Mouse (Mus musculus): ENCODE measurements at regions not wholly inside any gene's neighbourhood (a gene's known extent, or its start where the extent isn't known, plus 50 kb on each side); places are given as distances from the start of the nearest gene placed in this dataset.

GRCm38 (mm10) chr4:125276861-125277260 lies 149.2 kb upstream of the Zc3h12a start:
- DNase-seq (ENCODE audit: extremely low read depth, low read depth, low spot score) = no peak
- H3K4me1 ChIP-seq (ENCODE audit: control insufficient read depth, insufficient read depth, low read length) = no peaks in the 10 kb centered on the region
- no peaks in the 10 kb centered on the region for H3K79me2 ChIP-seq (ENCODE audit: control insufficient read depth, insufficient read depth, low read length)
- H3K27ac ChIP-seq (replicated peaks; ENCODE audit: insufficient read depth, low read depth, low read length) = no peak overlapping the region
- H3K4me3 ChIP-seq (ENCODE audit: insufficient read depth, low read depth, low read length) = no peak overlapping the region
- H3K36me3 ChIP-seq (ENCODE audit: control insufficient read depth, insufficient read depth, low read length) = no peaks in the 10 kb centered on the region
- H3K9ac ChIP-seq (ENCODE audit: low read depth, low read length) = no peak overlapping the region
- TF ChIP-seq CTCF (IDR thresholded peaks at IDR 0.05; ENCODE audit: low read depth, low read length) (no peak), POLR2A (IDR thresholded peaks at IDR 0.05; ENCODE audit: extremely low read depth, insufficient read depth, low read length) (no peak)
- H3K27me3 ChIP-seq (ENCODE audit: control insufficient read depth, insufficient read depth, low read length) = peaks cover 3% of the 10 kb centered on the region; the same call in 1 of the 2 replicates
- 63% methylated on average over 6 of the region's 6 CpGs for WGBS

GRCm38 (mm10) chr4:125275259-125275658 lies 147.6 kb upstream of the Zc3h12a start:
- Histone ChIP-seq H3K9ac (ENCODE audit: low read depth, low read length) (no peak overlapping the region), H3K27me3 (ENCODE audit: control insufficient read depth, insufficient read depth, low read length) (peaks cover 3% of the 10 kb centered on the region; the same call in 1 of the 2 replicates), H3K27ac (replicated peaks; ENCODE audit: insufficient read depth, low read depth, low read length) (no peak overlapping the region), H3K4me1 (ENCODE audit: control insufficient read depth, insufficient read depth, low read length) (no peaks in the 10 kb centered on the region), H3K4me3 (ENCODE audit: insufficient read depth, low read depth, low read length) (no peak overlapping the region), H3K79me2 (ENCODE audit: control insufficient read depth, insufficient read depth, low read length) (no peaks in the 10 kb centered on the region), H3K36me3 (ENCODE audit: control insufficient read depth, insufficient read depth, low read length) (no peaks in the 10 kb centered on the region)
- TF ChIP-seq CTCF (IDR thresholded peaks at IDR 0.05; ENCODE audit: low read depth, low read length) (no peak), POLR2A (IDR thresholded peaks at IDR 0.05; ENCODE audit: extremely low read depth, insufficient read depth, low read length) (no peak)
- 6% methylated on average over 13 of the region's 13 CpGs for WGBS
- no peak for DNase-seq (ENCODE audit: extremely low read depth, low read depth, low spot score)

- no peak overlapping the region for H3K9ac ChIP-seq (ENCODE audit: low read depth, low read length)
- no peak for DNase-seq (ENCODE audit: extremely low read depth, low read depth, low spot score)
- H3K79me2 ChIP-seq (ENCODE audit: control insufficient read depth, insufficient read depth, low read length) = no peaks in the 10 kb centered on the region
- H3K4me3 ChIP-seq (ENCODE audit: insufficient read depth, low read depth, low read length) = no peak overlapping the region
- H3K4me1 ChIP-seq (ENCODE audit: control insufficient read depth, insufficient read depth, low read length) = no peaks in the 10 kb centered on the region
- TF ChIP-seq CTCF (IDR thresholded peaks at IDR 0.05; ENCODE audit: low read depth, low read length) (no peak), POLR2A (IDR thresholded peaks at IDR 0.05; ENCODE audit: extremely low read depth, insufficient read depth, low read length) (no peak)
- no peaks in the 10 kb centered on the region for H3K27me3 ChIP-seq (ENCODE audit: control insufficient read depth, insufficient read depth, low read length)
- no peak overlapping the region for H3K27ac ChIP-seq (replicated peaks; ENCODE audit: insufficient read depth, low read depth, low read length)
- H3K36me3 ChIP-seq (ENCODE audit: control insufficient read depth, insufficient read depth, low read length) = no peaks in the 10 kb centered on the region
- 81% methylated on average over 14 of the region's 14 CpGs for WGBS
Observed at GRCm38 (mm10) chr4:125270951-125271350, 143.3 kb upstream of the Zc3h12a start.

- H3K27ac ChIP-seq (replicated peaks; ENCODE audit: insufficient read depth, low read depth, low read length) = no peak overlapping the region
- no peaks in the 10 kb centered on the region for H3K27me3 ChIP-seq (ENCODE audit: control insufficient read depth, insufficient read depth, low read length)
- H3K36me3 ChIP-seq (ENCODE audit: control insufficient read depth, insufficient read depth, low read length) = no peaks in the 10 kb centered on the region
- WGBS = 65% methylated on average over 1 of the region's 1 CpGs
- H3K79me2 ChIP-seq (ENCODE audit: control insufficient read depth, insufficient read depth, low read length) = no peaks in the 10 kb centered on the region
- no peak for DNase-seq (ENCODE audit: extremely low read depth, low read depth, low spot score)
- no peak overlapping the region for H3K4me3 ChIP-seq (ENCODE audit: insufficient read depth, low read depth, low read length)
- no peaks in the 10 kb centered on the region for H3K4me1 ChIP-seq (ENCODE audit: control insufficient read depth, insufficient read depth, low read length)
- TF ChIP-seq CTCF (IDR thresholded peaks at IDR 0.05; ENCODE audit: low read depth, low read length) (no peak), POLR2A (IDR thresholded peaks at IDR 0.05; ENCODE audit: extremely low read depth, insufficient read depth, low read length) (no peak)
- H3K9ac ChIP-seq (ENCODE audit: low read depth, low read length) = no peak overlapping the region
Observed at GRCm38 (mm10) chr4:125266212-125266611, 138.6 kb upstream of the Zc3h12a start.

- Histone ChIP-seq H3K27ac (replicated peaks; ENCODE audit: insufficient read depth, low read depth, low read length) (no peak overlapping the region), H3K4me3 (ENCODE audit: insufficient read depth, low read depth, low read length) (no peak overlapping the region), H3K4me1 (ENCODE audit: control insufficient read depth, insufficient read depth, low read length) (no peaks in the 10 kb centered on the region), H3K9ac (ENCODE audit: low read depth, low read length) (no peak overlapping the region), H3K36me3 (ENCODE audit: control insufficient read depth, insufficient read depth, low read length) (no peaks in the 10 kb centered on the region), H3K27me3 (ENCODE audit: control insufficient read depth, insufficient read depth, low read length) (no peaks in the 10 kb centered on the region), H3K79me2 (ENCODE audit: control insufficient read depth, insufficient read depth, low read length) (no peaks in the 10 kb centered on the region)
- WGBS = 16% methylated on average over 5 of the region's 5 CpGs
- peak; percentile 13 for DNase-seq (ENCODE audit: extremely low read depth, low read depth, low spot score)
- no peak for TF ChIP-seq POLR2A (IDR thresholded peaks at IDR 0.05; ENCODE audit: extremely low read depth, insufficient read depth, low read length)
- peak; percentile 93 for TF ChIP-seq CTCF (IDR thresholded peaks at IDR 0.05; ENCODE audit: low read depth, low read length)
Observed at GRCm38 (mm10) chr4:125265575-125265974, 137.9 kb upstream of the Zc3h12a start.

- TF ChIP-seq POLR2A (IDR thresholded peaks at IDR 0.05; ENCODE audit: extremely low read depth, insufficient read depth, low read length) (no peak), CTCF (IDR thresholded peaks at IDR 0.05; ENCODE audit: low read depth, low read length) (no peak)
- Histone ChIP-seq H3K27me3 (ENCODE audit: control insufficient read depth, insufficient read depth, low read length) (no peaks in the 10 kb centered on the region), H3K79me2 (ENCODE audit: control insufficient read depth, insufficient read depth, low read length) (no peaks in the 10 kb centered on the region), H3K27ac (replicated peaks; ENCODE audit: insufficient read depth, low read depth, low read length) (no peak overlapping the region), H3K4me1 (ENCODE audit: control insufficient read depth, insufficient read depth, low read length) (no peaks in the 10 kb centered on the region), H3K4me3 (ENCODE audit: insufficient read depth, low read depth, low read length) (no peak overlapping the region), H3K36me3 (ENCODE audit: control insufficient read depth, insufficient read depth, low read length) (no peaks in the 10 kb centered on the region), H3K9ac (ENCODE audit: low read depth, low read length) (no peak overlapping the region)
- 70% methylated on average over 7 of the region's 7 CpGs for WGBS
- DNase-seq (ENCODE audit: extremely low read depth, low read depth, low spot score) = no peak
Observed at GRCm38 (mm10) chr4:125265065-125265464, 137.4 kb upstream of the Zc3h12a start.
